Mouse (Mus musculus) lung, postnatal 14 days (tissue): Measurements from ENCODE around the gene Syf2.

Source experiments
- DNase-seq: peaks from one replicate; pipeline ENCODE4 v3.0.0; 2021

Syf2 gene

DNA sequence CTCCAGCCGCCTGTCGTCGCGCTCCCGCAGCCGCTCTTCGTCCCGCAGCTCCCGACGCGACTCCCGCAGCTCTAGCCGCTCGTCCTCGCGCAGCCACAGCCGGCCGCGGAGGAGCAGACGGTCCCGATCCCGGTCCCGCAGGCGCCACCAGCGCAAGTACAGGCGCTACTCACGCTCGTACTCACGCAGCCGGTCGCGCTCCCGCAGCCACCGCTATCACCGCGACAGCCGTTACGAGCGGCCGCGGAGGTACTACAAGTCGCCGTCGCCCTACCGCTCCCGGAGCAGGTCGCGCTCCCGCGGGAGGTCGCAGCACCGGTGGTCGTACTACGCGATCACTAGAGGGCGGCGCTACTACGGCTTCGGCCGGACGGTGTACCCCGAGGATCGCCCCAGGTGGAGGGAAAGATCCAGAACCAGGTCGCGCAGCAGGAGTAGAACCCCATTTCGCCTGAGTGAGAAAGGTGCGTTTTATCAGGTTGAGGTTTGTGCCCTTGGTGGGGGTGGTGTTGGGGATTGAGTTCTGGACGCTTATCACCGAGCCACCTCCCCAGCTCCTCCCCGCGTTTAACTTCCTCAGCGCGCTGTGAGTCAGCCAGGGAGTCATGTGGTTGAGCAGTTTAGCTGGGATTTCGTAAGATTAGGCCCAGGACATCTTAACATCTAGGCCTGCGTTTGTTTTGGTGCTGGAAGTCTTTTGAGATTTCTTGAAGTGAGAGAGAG is 6.5 kb upstream of the Syf2 start:
- peak; percentile 71 for DNase-seq

DNA sequence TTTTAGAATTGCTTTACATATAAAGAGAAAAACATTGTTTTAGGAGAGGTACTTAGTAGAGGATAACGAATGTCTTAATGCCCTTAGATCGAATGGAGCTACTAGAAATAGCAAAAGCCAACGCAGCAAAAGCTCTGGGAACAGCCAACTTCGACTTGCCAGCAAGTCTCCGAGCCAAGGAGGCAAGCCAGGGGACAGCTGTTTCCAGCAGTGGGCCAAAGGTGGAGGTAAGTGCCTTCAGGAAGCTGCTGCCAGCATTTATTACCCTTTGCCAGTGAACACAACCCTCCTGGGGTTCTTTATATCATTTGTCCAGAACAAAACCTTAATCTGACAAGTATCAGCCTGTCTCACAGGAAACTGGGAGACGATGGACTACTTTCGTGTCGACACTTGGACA is 5.5 kb upstream of the Syf2 start:
- DNase-seq = no peak

DNA sequence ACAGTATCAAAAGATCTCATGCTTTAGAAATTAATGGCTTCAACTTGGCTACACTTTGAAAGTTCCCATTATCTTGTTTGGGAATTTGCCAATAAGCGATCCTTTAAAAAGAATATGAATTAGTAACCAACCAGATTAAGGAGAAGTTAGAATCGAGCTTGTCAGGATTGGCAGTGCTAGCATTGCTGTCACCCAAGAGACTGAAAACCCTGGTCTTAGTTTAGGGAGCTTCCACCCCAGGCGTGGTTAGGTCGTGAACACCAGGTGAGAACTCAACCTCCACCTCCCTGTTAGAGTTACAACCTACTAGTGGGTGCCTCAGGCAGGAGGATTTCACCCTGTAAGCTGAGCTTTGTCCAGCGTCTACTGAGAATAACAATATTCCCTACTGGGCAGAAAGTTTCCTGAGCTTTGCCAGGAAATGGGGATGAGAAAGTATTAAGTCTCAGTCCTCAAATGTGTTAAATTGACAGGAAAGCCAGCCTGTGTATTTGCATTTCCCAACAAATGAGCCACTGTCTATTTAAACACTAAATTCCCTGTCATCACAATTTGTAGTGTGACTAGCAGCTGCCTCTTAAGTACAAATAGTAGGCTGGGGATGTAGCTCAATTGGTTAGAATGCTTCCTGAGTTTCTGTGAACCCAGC is 2.8 kb upstream of the Syf2 start:
- DNase-seq = no peak

DNA sequence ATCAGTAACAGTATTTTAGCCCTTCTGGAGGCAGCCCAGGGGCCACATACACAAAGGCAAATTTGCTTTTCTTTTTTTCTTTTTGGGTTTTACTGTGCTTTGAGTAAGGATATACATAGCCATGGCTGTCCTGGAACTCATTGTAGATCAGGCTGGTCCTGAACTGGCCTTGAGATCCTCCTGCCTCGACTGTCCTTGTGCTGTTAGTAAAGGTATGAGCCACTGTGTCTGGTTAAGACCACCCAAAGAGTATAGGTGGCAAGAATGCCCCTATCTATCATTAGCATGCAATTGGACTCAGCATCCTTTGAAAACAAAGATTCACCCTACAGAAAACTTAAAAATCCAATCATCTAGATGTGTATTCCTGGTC is 2.2 kb upstream of the Syf2 start:
- no peak for DNase-seq

DNA sequence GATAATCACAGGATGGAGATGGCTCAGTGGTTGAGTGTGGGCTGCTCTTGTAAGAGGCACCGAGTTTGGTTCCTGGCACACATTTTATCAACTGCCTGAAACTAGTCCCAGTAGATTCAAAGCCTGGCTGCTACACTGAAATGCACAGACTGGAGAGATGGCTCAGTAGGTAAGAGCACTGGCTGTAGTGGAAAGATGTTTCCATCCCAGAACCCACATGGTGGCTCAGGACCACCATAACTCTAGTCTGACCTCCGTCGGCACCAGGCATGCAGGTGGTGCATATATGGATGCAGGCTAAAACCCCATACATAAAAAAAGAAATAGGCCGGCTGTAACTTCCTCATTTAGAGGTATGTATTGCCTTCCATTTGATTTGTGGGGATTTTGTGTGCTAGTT is 1.2 kb upstream of the Syf2 start:
- DNase-seq = no peak

GRCm38 (mm10) chr4:134930190-134930589 is 508 bp upstream of the Syf2 start:
- no peak for DNase-seq

GRCm38 (mm10) chr4:134937240-134938176 is 6.8 kb downstream of the Syf2 start:
- no peak for DNase-seq

GRCm38 (mm10) chr4:134939900-134940299 is 9.2 kb downstream of the Syf2 start:
- DNase-seq = no peak

DNA sequence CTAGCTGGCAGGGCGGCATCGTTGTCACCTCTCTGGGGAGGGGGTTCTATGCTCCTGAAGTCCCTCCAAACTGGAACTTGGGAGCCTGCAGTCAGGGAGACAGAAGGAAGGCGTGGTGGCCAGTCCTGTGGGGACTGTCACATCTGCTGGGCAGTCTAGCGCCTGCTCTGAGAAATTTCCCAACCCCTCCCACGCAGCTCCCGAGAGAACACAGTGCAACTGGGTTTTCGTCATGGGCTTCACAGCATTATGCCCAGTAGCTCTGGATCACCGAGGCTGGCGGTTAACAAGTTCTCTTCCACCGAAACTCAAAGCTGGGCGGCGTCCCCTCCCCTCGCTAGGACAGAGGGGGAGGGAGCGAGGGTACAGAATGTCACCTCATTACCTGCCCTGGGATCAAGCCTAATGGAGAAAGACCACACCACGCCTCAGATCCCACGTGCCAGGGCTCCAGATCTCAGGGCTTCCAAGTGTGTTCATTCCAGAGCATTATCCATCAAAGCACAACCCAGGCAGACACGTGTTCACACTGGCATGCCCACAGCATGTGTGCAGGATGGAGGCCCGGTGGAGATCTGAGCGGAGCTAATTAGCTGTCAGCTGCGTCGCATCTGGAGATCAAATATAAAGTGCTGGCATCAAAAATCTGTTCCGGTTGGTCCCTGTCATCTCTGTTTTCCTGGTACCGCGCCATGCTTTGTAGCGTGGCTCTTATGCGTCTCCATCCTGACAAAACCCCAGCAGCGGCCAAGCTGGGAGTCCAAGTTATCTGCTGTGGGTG is 13.2 kb downstream of the Syf2 start:
- DNase-seq = no peak

GRCm38 (mm10) chr4:134946024-134946744 is 15.5 kb downstream of the Syf2 start:
- peak; percentile 75 for DNase-seq

DNA sequence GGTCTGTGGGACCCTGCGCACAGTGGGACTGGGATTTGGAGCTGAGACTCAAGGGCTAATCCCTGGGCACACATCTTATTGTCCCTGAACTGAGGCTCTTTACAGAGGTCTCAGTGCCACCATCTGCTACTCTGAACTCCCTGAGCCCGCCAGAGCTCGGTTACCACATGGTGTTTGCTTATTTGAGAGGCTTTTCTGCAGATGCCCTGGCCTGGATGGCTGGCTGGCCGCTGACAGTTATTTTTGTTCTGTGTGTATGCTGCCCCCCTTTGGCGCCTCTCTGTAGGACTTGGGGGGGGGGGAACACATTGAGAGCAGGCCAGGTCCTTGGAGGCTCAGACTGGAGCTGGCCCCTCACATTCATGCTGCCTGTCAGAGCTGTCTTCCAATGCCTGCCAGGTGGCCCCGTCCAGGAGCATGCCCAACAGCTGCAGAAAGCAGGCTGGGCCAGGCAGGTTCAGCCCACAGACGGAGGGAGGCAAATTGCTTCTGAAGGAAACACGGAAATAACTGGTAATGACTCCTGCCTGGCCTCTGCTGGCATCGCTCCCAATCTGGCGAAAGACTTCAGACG is 19.9 kb downstream of the Syf2 start:
- peak; percentile 41 for DNase-seq

DNA sequence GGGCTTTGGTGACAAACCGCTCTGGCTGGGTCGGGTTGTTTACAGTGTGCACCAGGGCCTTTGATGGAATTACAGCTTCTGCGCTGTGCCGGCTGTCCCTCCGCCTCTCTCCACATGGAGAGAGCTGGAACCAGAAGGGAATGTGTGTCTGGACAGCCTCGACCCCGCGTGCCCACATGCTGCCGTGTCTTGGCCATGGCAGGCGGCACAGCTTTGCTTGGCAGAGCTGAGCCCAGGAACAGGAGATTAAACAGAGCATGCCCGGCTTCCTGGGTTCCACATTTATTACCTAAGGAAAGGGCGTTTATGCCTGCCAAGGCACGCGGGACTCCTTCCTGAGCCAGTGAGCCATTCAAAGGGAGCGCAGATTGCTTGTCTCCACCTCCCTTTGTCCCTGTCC is 23.8 kb downstream of the Syf2 start:
- DNase-seq = peak; percentile 9

GRCm38 (mm10) chr4:134955196-134955595 is 24.5 kb downstream of the Syf2 start:
- no peak for DNase-seq

DNA sequence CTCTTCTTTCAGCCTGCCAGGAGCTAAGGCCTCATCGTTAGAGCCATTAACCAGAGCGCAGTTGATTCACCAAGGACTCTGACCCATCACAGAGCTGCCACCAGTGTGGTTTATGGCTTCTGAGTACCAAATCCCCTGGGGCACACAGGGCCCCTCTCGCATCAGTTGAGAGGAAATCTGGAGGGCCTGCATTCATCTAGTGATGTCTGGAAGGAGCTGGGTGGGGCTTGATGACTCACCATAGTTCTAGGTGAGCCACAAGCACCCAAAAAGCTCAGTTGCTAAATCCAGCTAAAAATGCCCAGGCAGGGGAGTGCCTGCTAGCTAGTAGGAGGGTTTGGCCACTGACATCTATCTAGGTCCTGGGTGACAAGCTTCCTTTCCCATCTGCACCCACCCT is 25.1 kb downstream of the Syf2 start:
- no peak for DNase-seq

GRCm38 (mm10) chr4:134956328-134956727 is 25.6 kb downstream of the Syf2 start:
- peak; percentile 87 for DNase-seq

- peak; percentile 14 for DNase-seq
Observed at GRCm38 (mm10) chr4:134963021-134963776, 32.5 kb downstream of the Syf2 start.

GRCm38 (mm10) chr4:134967887-134968604 is 37.3 kb downstream of the Syf2 start:
- no peak for DNase-seq

DNA sequence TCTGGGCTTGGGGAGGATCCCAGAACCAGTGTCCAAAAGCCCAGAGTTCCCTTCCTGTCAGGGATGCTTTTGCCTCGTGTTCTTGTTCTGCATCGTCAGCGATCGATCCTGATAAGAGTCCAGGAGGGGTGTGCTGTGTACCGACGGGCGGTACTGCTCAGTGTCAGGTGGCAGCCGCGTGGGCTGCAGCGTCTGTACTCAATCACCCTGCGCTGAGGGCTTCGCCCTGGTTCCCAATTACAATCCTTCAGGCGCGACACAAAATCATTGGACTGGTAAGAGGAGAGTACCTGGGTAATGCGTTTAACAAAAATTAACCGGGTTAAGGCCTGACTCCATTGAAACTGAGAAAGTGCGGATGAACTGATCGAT is 37.9 kb downstream of the Syf2 start:
- no peak for DNase-seq

GRCm38 (mm10) chr4:134975261-134975928 is 44.7 kb downstream of the Syf2 start:
- no peak for DNase-seq

- DNase-seq = no peak
Observed at GRCm38 (mm10) chr4:134975929-134976308, 45.2 kb downstream of the Syf2 start.
